Mouse (Mus musculus): ENCODE measurements around the gene Rbm46. TPM values are rescaled to one million over a fixed set of nuclear protein-coding genes. Genes with fewer than 3 reads are reported as not detected.
A peak's percentile ranks its signal among the peaks of the same experiment; 100 is the strongest.

Rbm46 gene
- total RNA-seq (2021): under 1 TPM; 0.23 to 0.32 TPM
- long read RNA-seq, experiment 1: 0 reads
- long read RNA-seq, experiment 2, partial matches to known transcripts: 1 of 2 reads
- long read RNA-seq, experiment 2, other reads (novel, unspliced or antisense): 1 of 2 reads

DNA sequence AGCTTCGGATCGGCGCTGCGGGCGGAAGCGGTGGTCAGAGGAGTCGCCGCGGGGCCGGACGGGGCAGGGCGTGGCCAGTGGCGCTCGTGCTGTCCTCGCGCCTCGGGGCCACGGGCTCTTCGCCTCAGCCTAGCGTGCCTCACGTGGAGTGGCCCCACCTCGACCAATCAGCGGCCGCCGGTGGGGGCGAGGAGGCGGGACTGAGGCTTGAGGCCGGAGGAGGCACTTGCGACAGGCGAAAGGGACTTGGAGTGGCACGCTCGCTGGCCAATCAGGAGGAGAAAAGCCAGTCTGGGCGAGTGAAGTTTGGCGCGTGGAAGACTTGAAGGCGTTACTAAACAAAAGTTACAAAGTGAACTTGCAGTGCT lies at the start of gene Rbm46:
Rbm46 (minus strand) TSS at position 112 of the 368 bp plus-strand sequence.
- DNase-seq (ENCODE audit: low spot score in 2 of 2): peak; percentile 20 to 38

DNA sequence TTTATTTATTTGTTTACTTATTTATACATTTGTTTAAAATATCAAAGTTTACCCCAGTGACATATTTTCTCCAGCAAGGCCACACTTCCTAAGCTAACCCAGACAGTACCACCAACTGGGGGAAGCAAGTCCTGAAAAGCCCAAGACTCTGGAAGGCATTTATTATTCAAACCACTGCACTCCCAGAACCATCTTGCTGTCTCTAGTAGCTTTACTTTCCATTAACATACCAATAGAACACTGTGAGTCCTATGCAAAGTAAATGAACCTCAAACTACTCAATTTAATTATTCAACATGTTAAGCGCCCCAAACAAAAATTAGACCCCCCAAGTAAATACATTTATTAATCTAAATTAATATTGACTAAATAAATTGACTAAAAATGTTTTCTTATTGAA lies 39.3 kb upstream of the Rbm46 start:
- DNase-seq (ENCODE audit: low spot score in 2 of 2): no peak

DNA sequence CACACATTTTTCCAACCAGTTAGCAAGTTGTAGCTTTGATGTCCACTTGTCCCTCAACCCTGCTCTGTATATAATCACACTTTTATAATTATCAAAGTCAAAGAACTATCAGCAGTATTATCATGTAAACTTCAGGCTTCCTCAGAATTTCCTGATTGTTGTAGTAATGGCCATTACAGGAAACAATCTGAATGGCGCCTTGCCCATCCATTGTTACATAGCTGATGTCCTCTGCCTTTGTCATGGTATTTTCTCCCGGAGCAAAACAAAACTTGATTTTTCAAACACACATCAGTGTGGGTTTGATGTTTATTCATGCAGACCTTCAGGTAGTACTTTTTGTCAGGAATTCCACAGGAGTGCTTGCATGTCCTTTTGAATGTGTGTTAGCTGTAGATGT lies 32.4 kb upstream of the Rbm46 start:
- DNase-seq (ENCODE audit: low spot score in 2 of 2): no peak

GRCm38 (mm10) chr3:82904211-82904908 lies 28.1 kb upstream of the Rbm46 start:
- no peak for DNase-seq (ENCODE audit: low spot score in 2 of 2)

- DNase-seq (ENCODE audit: low spot score in 2 of 2): no peak
These were observed 27.4 kb upstream of the Rbm46 start, which contains the start of gene Lrat for GRCm38 (mm10) chr3:82903613-82904205. Gene Lrat, minus strand, starts transcription at chr3:82903973.

DNA sequence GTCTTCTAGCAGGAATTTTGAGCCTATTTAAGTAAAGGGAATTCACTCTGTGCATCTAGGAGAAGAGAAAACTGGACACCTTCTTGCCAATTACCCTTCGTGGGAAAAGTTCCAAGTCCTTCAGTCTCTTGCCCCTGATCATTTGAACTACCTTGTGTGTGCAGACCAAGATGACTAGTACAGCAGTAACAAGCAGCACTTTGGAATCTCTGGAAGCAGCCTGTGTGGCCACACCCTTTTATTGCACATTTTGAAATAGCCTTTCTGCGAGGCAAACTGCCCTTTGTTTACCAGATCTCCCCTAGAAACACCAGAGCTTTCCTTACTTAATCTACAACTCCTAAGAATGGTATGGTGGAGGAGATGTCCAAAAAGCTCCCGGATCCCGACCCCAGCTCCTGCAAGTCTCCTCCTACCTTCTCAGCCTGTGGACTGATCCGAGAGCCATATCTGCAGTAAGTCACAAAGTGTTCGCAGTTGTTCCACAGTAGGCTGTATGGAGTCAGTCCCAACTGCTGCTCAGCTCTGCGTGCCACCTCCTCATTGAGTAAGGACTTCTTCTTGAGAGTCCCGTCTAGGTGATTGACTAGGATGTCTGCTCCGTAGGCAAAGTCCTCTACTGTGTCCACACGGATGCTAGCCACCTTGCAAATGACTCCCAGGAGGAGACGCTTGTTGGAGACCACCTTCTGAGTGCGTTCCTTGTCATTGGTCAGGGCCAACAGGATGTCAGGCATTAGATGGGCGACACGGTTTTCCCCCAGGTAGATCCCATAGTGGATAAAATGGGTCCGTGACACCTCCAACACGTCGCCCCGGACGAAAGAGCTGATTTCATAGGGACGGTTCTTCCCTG lies 26.7 kb upstream of the Rbm46 start:
- no peak for DNase-seq (ENCODE audit: low spot score in 2 of 2)

DNA sequence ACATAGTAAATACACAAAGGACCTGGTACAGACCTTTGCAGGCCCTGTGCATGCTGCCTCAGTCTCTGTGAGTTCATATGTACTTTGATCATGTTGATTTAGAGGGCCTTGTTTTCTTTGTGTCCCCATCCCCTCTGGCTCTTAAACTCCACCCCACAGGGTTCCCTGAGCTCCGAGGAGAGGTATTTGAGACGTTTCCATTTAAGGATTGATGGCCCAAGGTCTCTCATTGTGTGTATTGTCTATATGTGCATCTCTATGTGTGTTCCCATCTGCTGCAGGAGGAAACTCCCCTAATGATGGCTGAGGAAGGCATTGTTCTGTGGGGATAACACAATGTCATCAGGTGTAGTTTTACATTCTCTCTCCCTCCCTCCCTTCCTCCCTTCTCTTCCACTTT lies 12.6 kb upstream of the Rbm46 start:
- DNase-seq (ENCODE audit: low spot score in 2 of 2): no peak

DNA sequence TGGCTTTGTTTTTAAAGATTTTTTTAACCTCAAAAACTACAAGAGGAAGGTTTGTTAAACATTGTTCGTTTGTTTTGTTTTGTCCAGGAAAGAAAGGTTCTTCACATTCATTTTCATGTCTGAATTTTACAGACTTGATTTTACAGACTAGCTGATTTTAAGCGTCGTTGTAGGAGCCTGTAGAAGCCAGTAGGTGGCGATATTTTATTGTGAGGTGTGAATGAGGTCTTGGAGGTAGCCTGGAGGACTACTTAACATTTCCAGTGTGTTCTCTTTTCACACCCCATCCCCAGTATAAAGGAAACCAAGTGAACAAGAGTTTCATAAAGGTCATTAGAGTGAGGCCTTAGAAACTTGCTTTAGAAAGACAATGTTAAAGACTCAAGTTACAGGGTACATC lies 975 bp upstream of the Rbm46 start:
- DNase-seq (ENCODE audit: low spot score in 2 of 2): no peak

DNA sequence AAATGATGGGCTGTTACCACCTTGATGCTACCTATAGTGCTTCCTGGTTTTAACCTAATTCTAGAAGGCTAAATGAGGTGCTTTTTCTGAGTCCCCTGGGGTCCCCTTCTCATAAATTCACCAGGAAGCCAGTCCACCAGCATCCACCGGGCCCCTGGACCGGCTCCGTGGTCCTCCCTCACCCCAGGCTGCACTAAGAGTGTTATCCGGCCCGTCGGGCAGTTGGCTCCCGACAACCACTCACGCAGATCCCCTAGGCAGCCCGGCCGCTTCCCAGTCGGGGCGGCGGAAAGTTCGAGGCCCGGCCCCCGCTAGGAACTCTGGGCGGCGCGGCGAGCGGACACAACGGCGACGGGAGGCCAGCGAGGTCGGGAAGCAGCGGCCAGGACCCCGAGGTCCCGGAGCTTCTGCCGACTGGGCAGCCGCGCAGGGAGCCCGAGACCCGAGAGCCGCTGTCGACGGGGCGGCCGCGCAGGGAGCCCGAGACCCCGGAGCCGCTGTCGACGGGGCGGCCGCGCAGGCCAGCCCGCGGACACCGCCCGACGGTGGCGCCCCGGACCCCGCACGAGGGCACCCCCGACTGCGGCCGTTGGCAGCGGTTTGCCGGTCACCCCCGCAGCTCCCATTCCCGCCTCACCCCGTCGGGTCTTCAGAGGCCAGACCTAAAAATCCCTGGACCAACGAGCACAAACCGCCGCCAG lies 462 bp downstream of the Rbm46 start:
- DNase-seq (ENCODE audit: low spot score in 2 of 2): no peak

DNA sequence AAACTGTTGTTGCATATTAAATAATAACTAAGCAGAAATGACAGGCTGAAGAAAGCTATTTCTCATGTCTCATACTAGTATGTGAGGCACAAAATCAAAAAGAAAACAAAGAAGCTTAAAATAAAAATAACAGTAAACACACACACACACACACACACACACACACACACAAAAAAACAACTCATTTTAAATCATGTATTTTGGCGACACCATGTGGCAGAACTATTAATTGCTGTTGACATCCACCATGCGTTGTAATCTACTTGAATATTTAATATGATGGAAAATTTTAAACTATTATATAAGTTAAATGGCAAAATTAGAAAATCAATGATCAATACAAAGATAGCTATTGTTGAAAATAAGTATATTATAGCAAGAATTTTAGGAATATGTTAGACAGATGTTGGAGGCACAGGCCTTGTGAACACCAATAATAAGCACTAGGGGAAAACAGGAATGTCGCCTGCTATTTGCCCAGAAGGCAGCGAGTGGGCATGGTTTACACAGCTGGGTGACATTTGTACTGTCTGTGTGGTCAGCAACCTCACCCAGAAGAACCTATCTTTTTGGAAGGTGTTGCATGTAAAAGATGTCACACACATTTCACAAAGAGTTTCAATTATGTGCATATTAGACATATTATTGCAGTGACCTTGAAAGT lies 18.7 kb downstream of the Rbm46 start:
- peak in 1 of 2 experiments; percentile 6 for DNase-seq (ENCODE audit: low spot score in 2 of 2)

GRCm38 (mm10) chr3:82825165-82825564 lies 51.1 kb downstream of the Rbm46 start:
- no peak for DNase-seq (ENCODE audit: low spot score in 2 of 2)

DNA sequence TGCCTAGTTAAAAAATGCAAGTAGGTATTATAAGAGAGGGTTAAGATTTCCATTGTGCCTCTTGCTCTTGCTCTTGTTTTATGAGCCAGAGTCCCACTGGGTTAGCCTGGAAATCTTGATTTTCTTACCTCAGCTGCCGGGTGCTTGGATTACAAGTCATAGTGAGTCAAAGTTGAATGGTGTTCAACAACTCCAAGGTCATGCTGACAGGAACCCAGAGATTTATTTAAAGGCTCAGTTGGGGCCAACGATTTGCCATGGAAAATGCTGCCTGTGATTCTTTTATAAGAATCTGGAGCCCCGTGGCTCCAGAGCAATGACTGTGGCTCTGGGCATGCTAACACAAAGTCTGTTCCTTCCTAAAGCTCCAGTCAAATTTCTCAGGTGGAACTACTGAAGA lies 64.4 kb downstream of the Rbm46 start:
- DNase-seq (ENCODE audit: low spot score in 2 of 2): peak in 1 of 2 experiments; percentile 13

- no peak for DNase-seq (ENCODE audit: low spot score in 2 of 2)
These were observed 65.8 kb downstream of the Rbm46 start for GRCm38 (mm10) chr3:82810334-82811120.

- no peak for DNase-seq (ENCODE audit: low spot score in 2 of 2)
These were observed 66.5 kb downstream of the Rbm46 start for GRCm38 (mm10) chr3:82809769-82810168.

- DNase-seq (ENCODE audit: low spot score in 2 of 2): no peak
These were observed 67.9 kb downstream of the Rbm46 start for GRCm38 (mm10) chr3:82808323-82808911.

DNA sequence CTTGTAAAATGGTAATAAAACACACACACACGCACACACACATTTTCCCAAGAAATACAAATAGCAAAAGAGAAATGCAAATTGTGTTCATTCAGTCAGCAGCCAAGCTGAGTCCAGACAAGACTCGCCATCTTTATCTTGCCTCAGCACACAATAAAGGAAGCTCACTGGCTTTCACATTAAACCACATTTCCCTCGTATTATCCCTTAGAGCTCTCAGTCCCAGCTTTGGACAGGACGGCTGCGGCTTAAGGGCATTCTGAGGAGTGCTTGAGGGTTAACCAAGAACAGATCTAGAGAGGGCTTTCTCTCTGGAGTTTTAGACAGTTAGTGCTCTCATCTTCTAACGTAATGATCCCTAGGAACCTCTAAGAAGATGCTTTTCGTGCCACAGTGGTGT lies 71.0 kb downstream of the Rbm46 start:
- no peak for DNase-seq (ENCODE audit: low spot score in 2 of 2)

DNA sequence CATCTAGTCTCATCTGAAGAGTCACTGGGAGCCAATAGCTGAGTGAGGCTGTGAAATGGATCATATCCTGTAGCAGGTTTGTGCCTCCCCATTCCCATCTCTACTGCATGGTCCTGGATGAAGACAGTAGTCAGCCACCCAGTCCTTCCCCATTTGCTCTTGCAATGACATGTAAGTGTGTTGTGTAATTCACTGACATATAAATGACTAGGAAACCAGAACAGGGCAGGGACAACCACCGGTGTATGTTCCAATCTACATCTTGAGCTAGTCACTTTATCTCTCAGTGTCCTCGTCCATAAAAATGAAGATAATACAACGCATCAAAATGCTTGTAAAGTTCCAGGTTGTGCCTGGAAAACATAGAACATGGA lies 75.8 kb downstream of the Rbm46 start:
- no peak for DNase-seq (ENCODE audit: low spot score in 2 of 2)

DNA sequence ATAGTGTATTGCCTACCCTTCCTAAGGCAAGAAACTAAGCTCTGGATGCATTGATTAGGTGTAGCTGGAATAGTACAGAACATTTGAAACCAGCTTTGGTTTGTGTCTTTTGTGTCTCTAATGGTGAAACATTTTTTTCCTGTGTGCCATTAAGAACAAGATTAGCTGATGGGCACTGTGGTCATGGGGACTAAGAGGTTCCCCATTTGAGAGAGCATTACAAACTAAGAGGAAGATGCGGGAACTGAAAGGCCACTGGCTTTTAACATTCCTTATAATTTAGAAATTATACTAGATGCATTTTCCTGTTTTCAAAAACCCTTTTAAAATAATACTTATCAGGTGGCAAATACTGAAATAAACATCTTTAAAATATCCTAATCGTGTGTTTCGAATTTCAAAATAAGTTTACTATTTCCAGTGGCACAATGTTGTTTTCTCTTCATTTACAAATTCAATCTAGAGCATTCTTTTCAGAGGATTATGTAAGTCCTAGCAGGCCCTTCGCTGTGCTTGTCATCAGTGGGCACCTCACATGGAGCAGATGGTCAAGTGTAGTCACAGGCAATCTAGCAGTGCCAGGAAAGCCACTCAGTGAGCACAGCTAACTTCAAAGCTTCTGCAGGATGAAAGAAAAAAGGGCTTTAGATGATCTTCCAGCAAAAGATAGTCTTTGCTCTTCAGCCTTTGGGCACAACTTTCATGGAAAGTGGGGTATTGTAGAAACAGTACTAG lies 76.4 kb downstream of the Rbm46 start:
- no peak for DNase-seq (ENCODE audit: low spot score in 2 of 2)

DNA sequence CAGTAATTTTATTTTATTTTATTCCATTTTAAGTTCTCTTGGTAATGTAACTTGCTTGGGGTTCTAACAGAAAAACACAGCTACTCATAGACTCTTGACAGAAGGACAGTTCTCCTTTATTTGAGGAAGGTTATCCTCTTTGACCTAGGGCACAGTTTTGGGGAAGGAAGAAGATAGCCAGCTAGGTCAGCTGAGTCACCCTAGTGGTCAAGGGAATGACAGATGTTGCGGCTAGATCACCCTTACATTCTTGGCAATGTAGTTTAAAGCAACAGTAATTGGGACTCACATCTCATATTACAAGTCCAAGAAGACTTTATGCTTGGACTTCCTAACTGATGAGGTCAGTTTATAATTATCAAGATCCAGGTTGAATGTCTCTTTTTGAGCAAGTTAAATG lies 82.6 kb downstream of the Rbm46 start:
- DNase-seq (ENCODE audit: low spot score in 2 of 2): no peak

Measured in adrenal gland, adult 18-20 months (tissue).